Mouse (Mus musculus): ENCODE measurements around the gene Arl5c. TPM values are rescaled to one million over a fixed set of nuclear protein-coding genes. Genes with fewer than 3 reads are reported as not detected.

Gene Arl5c
- polyA plus RNA-seq (2012; rRNA removed; ENCODE audit: low replicate concordance): 2.8 and 5.9 TPM in 2 replicates

DNA sequence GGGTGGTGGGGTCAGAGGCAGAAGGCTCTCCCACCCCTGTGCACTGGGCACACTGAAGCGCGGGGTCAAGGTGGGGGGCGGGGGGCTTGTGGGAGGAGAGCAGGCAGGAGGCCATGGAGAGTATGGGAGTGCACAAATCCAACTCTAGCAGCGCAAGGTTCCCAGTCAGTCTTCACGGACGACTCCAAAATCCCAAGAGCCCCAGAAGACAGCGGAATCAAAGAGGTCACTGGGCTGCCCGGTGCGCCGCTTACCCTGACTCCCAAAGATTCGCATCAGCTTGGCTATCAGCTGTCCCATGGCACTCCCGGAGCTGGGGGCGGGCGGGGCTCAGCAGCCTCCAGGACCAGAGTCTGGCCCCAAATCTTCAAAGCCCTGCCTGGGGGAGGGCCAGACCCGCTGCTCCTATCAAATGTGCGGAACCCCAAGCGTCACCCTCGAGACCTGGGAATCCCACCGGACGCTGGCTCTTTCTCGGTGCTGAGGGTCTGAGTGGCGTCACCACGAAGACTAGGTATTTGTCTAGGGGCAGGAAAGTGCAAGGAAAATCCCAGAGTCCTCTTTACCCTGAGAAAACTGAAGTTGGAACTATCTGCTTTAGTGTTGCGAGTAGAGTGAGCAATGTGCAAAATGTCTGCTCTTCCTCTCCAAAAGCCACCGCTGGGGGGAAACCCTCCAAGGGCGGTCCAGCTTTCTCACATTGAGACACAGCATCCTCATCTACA, at the start of gene Arl5c:
TSS of gene Arl5c (minus strand) at position 618 of the 725 bp plus-strand sequence.

DNA sequence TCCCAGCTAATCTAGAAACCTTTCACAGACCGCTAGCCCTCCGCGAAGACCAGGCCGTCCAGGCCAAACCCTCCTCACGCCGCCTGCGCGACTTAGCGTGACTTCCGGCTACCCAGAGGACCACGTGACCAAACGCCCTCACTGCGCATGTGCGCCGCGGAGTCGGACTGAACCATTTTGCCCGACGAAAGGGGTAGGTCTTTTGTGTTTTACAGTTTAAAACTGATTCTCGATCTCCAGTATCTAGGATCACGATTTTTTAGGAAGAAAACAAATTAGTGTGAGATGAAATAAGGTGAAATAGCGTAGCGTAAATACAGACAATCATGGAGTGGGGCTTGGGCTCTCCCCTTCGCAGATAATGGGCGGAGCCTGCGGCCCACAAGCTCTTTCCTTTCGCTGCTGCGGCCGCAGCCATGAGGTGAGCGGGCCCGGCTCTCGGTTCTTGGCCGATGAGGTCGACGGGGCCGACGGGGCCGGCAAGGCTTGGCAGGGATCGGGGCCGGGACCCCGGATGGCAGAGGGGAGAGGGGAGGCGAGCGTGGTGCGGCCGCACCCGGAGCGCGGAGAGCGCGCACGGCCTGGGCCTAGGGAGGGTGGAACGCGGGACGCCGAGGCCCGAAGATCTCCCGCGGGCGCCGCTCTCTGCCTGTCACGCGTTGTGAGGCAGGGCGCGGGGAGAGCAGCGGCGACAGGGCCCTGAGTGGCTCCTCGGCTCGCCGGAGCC, 30.8 kb upstream of the Arl5c start, which contains the start of gene Rpl19:
TSS of gene Rpl19 (plus strand) at position 141 of the 727 bp plus-strand sequence.

DNA sequence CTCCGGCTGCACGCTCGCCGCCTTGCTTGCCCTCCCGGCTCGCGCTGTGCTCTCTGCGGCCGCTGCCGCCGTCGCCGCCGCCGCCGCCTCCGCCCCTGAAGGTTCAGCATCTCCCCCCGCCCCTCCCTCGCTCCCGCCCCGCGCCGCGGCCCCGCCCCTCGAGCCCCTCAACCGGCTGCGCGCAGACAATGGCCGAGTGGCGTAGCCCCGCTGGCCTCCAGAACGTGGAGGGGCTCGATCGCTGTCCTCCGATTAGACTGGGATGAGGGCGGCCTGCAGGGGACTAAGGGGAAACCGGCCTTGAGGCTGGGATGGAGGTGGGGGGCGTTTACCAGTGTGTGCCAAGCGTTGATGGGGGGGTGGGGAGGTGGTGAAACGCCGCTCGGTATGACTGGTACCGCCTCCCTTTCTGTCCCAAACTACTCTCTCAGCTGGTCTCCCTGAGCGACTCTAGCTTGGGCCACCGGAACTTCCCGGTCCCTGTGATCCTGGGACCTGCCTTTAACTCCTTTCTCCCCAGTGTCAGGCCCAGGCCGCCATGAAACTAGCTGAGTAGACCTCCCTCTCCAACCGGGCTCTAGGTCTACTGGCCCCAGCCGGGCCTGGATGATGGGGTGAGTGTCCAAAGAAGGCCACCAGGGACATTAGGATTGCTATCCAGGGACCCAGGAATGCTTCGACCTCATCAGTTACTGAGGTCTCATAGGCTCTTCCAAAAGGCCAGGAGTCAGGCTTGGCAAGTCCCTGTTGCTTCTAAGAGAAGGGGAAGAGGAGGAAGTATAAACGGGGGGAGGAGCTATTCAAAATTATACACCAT, 26.8 kb upstream of the Arl5c start, which contains the start of gene Cacnb1:
TSS of gene Cacnb1 (minus strand) at position 480 of the 817 bp plus-strand sequence.

GRCm38 (mm10) chr11:97985727-97986677, 10.0 kb downstream of the Arl5c start, which contains the start of gene Plxdc1:
Gene Plxdc1 (minus strand): TSS chr11:97986444.

Other genes with a start within 250 kb of the Arl5c start
- 8.0 and 11.9 TPM in 2 replicates for gene Cwc25, start 229.6 kb downstream of the Arl5c start, polyA plus RNA-seq (2012; rRNA removed; ENCODE audit: low replicate concordance)
- gene 1700001P01Rik, start 220.3 kb downstream of the Arl5c start, polyA plus RNA-seq (2012; rRNA removed; ENCODE audit: low replicate concordance): 0.32 TPM in 1 of 2 replicates, not detected in the other
- 83.7 and 182 TPM in 2 replicates for gene Rpl23, start 213.7 kb downstream of the Arl5c start, polyA plus RNA-seq (2012; rRNA removed; ENCODE audit: low replicate concordance)
- 134 and 175 TPM in 2 replicates for gene Lasp1, start 197.2 kb downstream of the Arl5c start, polyA plus RNA-seq (2012; rRNA removed; ENCODE audit: low replicate concordance)
- 2.0 and 12.6 TPM in 2 replicates for gene B230217C12Rik, start 155.4 kb downstream of the Arl5c start, polyA plus RNA-seq (2012; rRNA removed; ENCODE audit: low replicate concordance)
- gene Fbxo47, start 112.0 kb downstream of the Arl5c start, polyA plus RNA-seq (2012; rRNA removed; ENCODE audit: low replicate concordance): 0.54 and 0.62 TPM in 2 replicates
- gene Plxdc1, start 9.7 kb downstream of the Arl5c start, polyA plus RNA-seq (2012; rRNA removed; ENCODE audit: low replicate concordance): 3.9 and 8.7 TPM in 2 replicates
- gene Cacnb1, start 26.9 kb upstream of the Arl5c start, polyA plus RNA-seq (2012; rRNA removed; ENCODE audit: low replicate concordance): 6.9 and 35.2 TPM in 2 replicates
- 558 and 1,241 TPM in 2 replicates for gene Rpl19, start 30.5 kb upstream of the Arl5c start, polyA plus RNA-seq (2012; rRNA removed; ENCODE audit: low replicate concordance)
- 1.2 and 3.1 TPM in 2 replicates for gene Stac2, start 57.3 kb upstream of the Arl5c start, polyA plus RNA-seq (2012; rRNA removed; ENCODE audit: low replicate concordance)
- 25.0 and 26.4 TPM in 2 replicates for gene Fbxl20, start 154.2 kb upstream of the Arl5c start, polyA plus RNA-seq (2012; rRNA removed; ENCODE audit: low replicate concordance)
- gene Med1, start 197.1 kb upstream of the Arl5c start, polyA plus RNA-seq (2012; rRNA removed; ENCODE audit: low replicate concordance): 14.6 and 19.2 TPM in 2 replicates
- 12.8 and 19.3 TPM in 2 replicates for gene Cdk12, start 206.9 kb upstream of the Arl5c start, polyA plus RNA-seq (2012; rRNA removed; ENCODE audit: low replicate concordance)